Mouse (Mus musculus) splenic B cell, adult 2 months (primary cell): ENCODE measurements around the gene Kank3.
A peak's percentile ranks its signal among the peaks of the same experiment; 100 is the strongest.
"Not testable (repeated sequence)": the region's sequence is repeated elsewhere in the genome, so short reads cannot be mapped to it uniquely, and the experiment has no call there.

Experiments used
- DNase-seq: peaks from one replicate; pipeline ENCODE4 v3.0.0-alpha.2; 2011; ENCODE audit warnings: low read depth, low spot score
- H3K27me3 ChIP-seq: 2 replicates; pipeline ENCODE4 v1.6.1; 2012; ENCODE audit warnings: mild to moderate bottlenecking, low read length, moderate library complexity, mixed read lengths; ENCODE audit not compliant: control insufficient read depth, poor library complexity, insufficient read depth, severe bottlenecking
- H3K36me3 ChIP-seq: 2 replicates; pipeline ENCODE4 v1.6.1; 2012; ENCODE audit warnings: mild to moderate bottlenecking, low read length, moderate library complexity, mixed read lengths; ENCODE audit not compliant: control insufficient read depth, poor library complexity, insufficient read depth, severe bottlenecking

Gene Kank3

DNA sequence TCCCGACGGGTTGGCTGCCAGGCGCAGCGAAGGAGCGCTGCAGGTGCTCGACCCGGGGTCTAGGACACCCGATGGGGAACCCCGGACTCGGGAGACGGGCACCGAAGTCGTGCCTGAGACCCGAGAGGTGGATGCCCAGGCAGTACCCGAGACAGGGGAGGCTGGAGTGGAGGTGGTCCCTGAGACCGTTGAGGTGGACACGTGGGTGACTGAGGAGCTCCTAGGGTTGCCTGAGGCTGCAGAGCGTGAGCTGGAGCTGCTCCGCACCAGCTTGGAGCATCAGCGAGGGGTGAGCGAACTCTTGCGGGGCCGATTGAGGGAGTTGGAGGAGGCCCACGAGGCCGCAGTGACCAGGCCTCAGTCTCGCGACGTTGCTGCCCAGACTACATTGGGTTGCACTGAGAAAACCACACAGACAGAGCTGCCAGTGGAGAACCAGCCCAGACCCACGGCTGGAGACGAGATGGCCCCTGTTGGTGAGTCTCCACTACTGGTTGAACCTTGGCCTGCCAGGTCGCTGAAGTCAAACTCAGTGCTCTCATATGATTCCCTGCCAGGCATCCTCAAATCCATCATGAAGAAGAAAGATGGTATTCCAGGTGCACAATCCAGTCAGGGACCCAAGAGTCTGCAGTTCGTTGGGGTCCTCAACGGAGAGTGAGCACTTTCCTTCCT is 7.8 kb downstream of the Kank3 start:
- Histone ChIP-seq H3K36me3 (peaks cover 7% of the 10 kb centered on the region), H3K27me3 (no peaks in the 10 kb centered on the region)
- DNase-seq: no peak

DNA sequence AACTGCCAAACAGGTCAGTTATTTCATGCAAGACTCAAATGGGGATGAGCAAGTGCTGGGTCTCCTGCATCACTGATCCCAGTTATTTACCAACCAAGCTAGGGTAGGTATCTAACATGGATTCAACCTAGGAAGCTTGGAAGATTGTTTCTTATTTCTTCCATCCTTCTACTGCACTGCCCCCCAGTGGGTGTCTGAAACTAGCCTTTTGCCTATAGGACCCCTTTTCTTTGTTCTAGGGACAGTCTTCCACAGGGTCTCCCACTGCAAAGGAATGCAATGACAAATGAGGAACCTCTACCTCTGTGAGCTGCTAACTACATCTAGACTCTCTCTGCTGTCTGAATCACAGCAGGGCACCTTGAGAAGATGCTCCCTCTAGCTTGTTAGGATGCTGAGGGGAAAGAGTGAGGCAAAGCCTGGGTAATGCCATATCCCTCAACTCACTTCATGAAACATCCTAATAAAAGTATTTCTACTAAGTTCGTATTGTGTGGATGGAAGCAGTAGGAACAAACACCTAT is 12.2 kb downstream of the Kank3 start:
- H3K27me3 ChIP-seq: no peaks in the 10 kb centered on the region
- DNase-seq: no peak

DNA sequence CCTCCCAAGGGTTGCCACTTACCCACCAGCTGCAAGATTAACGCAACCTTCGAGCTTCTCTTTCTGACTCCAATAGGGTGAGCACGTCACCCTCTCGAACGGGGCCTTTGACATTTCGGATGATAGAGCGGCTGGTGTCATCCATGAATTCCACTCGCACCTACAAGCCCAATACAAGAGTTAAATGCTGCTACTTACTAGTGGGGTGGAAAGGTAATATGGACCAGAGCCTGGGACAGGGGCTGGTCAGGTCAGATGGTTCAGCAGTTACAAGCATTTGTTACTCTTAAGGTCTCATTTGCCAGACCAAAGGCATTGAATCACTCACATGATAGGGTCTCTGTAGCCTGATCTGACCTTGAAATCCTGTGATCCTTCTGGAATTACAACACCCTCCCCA is 12.9 kb downstream of the Kank3 start:
- not testable (repeated sequence) for DNase-seq, H3K27me3 ChIP-seq, H3K36me3 ChIP-seq

More for the DNA sequence above, 12.2 kb downstream of the Kank3 start:
- H3K36me3 ChIP-seq: peaks cover 7% of the 10 kb centered on the region

DNA sequence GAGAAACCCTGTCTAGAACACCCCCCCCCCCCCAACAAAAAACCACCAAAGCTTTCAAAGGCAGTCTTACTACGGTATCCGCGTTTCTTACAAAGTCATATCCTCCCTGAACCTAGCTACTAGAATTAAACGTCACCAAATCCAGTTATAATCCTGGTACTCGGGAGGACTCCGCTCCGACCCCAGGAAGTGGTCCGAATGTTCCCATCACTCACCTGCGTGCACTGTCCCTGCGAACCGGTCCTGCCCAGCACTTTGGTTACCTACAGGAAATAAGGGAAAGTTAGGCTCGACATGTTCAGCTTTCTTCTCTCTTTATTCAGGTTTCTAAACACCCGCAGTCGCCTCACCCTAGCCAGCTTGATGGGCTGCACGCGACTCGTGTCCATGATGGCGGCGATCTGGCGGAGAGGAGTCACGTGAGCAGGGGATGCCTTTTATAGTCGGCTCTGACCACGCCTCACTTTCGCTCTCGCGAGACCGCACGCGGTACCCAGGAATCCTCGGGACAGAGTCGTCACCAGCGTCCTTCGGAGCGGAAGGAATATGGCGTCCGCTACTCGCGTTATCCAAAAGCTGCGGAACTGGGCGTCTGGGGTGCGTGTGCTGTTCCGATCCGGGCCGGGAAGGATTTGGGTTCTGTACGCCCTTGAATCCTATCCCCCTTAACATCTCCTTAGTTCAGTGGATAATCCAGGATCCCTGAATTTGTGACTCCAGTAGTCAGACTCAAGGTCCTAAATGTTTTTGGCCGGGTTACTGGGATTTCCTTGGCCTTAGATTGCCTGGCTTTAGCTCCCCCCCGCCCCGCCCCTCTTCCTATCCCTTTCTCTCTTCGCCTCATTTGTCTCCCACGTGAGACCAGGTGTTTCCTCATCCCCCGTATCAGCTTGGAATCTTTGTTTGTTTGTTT is 14.0 kb downstream of the Kank3 start, which contains the start of the genes Rps28 and Ndufa7:
Rps28 (minus strand) TSS at position 479 of the 913 bp plus-strand sequence.
Ndufa7 (plus strand) TSS at position 489 of the 913 bp plus-strand sequence.
- Histone ChIP-seq H3K27me3 (no peaks in the 10 kb centered on the region), H3K36me3 (peaks cover 8% of the 10 kb centered on the region)
- peak; percentile 99 for DNase-seq

DNA sequence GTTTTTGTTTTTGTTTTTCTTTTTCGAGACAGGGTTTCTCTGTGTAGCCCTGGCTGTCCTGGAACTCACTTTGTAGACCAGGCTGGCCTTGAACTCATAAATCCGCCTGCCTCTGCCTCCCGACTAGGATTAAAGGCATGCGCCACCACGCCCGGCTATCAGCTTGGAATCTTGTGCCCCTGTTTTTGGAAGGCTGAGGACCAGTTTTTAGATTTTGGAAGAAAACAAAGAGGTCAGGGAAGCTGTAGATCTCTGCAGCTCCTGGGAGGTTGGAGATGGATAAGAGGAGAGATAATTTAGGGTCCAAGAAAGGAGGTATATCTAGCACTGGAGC is 14.6 kb downstream of the Kank3 start:
- not testable (repeated sequence) for DNase-seq, H3K36me3 ChIP-seq, H3K27me3 ChIP-seq

DNA sequence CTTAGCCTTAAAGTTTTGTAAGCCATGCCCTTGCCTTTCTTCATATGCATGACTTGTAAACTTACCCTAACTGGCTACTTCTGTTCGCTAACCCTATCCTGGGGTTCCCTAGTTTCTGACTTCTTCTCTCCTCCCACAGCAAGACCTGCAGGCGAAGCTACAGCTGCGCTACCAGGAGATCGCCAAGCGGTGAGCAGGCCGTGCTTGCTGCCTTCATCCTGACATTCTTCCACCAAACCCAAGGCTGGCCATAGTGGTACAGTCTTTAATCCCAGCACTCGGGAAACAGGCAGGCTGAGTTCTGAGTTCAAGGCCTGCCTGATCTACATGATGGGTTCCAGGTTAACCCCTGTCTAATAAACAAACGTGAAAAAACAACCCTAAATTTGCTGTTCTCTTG is 15.1 kb downstream of the Kank3 start:
- H3K36me3 ChIP-seq: peaks cover 12% of the 10 kb centered on the region
- no peak for DNase-seq
- H3K27me3 ChIP-seq: no peaks in the 10 kb centered on the region

DNA sequence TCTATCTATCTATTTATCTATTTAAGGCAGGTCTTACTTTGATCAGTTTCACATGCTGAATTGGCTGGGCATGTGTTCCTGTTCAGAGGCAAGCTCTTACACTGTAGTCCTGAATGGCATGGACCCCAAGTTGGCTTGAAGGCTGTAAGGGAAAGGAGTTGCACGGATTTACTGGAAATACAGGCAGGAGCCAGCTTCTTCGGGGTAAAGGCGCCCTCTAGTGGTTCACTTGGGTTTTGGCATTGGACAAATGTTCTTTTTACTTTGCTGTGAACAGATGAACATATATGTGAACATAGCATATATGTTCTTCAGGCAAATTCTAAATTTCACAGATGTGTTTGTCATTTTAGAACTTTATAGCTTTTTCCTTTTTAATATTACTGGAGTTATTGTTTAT is 16.5 kb downstream of the Kank3 start:
- no peaks in the 10 kb centered on the region for H3K27me3 ChIP-seq
- peaks cover 15% of the 10 kb centered on the region for H3K36me3 ChIP-seq
- DNase-seq: peak; percentile 80

DNA sequence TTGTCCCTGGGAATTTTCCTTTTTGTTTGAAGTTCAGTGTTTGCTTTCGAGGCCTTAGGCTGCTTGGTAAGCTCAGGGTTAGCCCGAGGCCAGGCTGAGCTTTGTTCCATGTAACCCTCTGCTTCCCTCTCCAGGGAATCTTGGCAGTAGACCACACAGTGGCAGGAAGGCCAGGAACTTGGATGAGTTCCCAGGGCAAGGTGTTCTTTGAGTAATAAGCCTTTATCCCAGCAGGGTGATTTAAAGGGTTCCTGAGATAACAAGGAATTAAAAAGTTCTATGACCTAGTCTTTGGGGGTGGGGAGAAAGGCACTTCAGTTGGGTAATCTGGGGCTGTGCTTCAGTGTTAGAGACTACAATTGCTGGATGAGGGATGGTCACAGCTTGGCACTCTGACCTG is 18.6 kb downstream of the Kank3 start:
- H3K36me3 ChIP-seq: peaks cover 11% of the 10 kb centered on the region
- no peaks in the 10 kb centered on the region for H3K27me3 ChIP-seq
- no peak for DNase-seq

DNA sequence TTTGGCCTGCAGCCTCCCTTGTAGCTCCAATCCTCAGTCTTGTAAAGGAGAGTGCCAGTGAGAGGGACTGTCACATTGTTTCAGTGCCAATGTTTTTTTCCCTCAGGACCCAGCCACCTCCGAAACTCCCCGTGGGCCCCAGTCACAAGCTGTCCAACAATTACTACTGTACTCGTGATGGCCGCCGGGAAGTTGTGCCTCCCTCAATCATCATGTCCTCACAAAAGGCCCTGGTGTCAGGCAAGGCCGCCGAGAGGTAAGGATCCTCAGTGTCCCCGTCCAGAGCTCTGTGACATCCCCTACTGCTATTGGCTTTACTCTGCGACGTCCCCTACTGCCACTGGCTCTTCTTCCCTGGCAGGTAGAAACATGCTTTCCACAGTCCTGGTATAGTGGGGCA is 19.2 kb downstream of the Kank3 start:
- Histone ChIP-seq H3K27me3 (no peaks in the 10 kb centered on the region), H3K36me3 (peaks cover 11% of the 10 kb centered on the region)
- DNase-seq: no peak

DNA sequence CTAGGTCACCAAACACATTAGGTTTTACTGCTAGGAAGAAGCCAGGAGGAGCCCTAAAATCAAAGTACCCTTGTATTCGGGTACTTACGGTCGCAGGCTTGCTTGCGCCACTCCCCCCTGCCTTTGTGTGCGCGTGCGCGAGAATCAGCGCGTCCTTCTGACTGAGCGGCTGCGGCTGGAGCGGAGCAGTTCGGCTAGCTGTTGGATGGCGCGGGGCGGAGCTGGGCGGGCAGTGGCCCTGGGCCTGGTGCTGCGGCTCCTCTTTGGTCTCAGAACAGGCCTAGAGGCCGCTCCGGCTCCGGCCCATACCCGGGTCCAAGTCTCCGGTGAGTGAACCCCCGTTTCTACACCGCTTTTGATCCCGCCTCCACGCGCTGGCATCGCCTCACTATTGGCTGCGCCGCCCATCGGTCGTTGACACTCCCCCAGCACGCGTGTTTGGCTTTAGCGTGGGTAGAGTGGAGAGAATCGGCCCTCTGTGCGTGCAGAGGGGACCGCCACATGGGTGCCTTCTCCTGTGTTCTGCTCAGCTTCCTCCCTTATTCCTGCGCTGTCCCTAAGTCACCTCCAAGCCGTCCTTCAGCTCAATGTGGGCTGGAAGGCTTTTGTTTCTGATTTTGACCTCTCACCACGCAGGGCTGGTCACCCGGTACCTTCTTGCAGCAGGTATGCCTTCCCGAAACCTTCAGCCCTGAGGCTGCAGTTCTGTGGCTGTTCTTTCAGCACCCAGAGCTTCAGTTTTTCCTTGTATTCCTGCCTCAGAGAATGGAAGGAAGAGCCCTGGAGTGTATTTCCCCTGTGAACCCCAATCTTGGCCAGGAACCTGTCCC is 32.9 kb downstream of the Kank3 start, which contains the start of gene Cd320:
Cd320 (plus strand) TSS at position 126 of the 830 bp plus-strand sequence.
- H3K27me3 ChIP-seq: no peaks in the 10 kb centered on the region
- H3K36me3 ChIP-seq: no peaks in the 10 kb centered on the region
- DNase-seq: peak; percentile 95

DNA sequence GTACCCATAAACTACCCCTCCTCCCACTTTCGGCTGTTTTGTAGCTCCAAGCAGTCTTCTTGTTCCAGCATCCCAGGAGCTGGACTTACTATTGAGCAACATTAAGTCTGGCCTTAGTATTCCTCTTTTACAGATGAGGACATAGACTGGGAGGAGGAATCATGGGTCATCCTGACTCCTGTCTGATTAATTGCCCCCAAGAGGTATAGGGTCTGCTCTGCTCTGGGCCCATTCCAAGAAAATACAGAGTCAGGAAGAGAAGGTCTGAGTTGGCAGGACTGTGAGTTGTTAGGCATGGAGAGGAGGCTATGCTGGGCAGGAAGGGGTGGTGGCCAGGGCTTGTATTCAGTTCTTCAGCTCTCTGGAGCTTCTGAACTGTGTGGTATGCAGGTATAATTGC is 33.9 kb downstream of the Kank3 start:
- no peak for DNase-seq
- H3K36me3 ChIP-seq: no peaks in the 10 kb centered on the region
- H3K27me3 ChIP-seq: no peaks in the 10 kb centered on the region

DNA sequence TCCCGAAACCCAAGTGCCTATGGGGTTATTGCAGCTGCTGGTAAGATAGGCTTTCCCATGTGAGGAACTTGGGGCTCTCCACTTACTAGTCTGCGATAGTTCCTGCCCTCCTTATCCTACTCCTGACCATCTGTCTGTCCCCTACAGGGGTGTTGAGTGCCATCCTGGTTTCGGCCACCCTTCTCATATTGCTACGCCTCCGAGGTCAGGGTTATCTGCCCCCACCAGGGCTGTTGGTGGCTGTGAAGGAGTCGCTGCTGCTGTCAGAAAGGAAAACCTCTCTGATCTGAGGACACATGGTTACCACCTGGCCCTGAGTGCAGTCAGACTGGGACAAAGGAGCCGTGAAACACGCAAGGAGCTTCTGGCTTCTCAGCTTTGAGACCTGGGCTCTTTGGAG is 37.8 kb downstream of the Kank3 start:
- DNase-seq: no peak
- Histone ChIP-seq H3K27me3 (no peaks in the 10 kb centered on the region), H3K36me3 (no peaks in the 10 kb centered on the region)

DNA sequence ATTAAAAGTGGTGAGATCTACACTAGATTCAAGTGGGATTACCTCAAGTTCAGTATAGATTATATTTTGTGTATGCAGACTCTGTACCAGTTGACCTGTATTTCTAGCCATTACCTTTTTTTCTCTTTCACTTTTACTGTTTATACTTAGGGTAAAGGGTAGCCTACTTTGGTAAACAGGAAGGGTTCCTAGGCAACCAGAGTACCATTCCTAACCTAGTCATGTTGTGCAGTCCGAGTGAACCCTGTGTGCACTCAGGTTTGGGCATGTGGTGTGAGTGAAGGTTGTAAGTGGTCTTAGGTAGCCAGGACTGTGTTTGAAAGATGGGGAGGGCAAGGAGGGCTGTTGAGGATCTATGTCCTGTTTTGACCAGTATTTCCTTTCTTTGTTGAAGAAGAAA is 41.0 kb downstream of the Kank3 start:
- no peak for DNase-seq
- no peaks in the 10 kb centered on the region for H3K36me3 ChIP-seq
- no peaks in the 10 kb centered on the region for H3K27me3 ChIP-seq

DNA sequence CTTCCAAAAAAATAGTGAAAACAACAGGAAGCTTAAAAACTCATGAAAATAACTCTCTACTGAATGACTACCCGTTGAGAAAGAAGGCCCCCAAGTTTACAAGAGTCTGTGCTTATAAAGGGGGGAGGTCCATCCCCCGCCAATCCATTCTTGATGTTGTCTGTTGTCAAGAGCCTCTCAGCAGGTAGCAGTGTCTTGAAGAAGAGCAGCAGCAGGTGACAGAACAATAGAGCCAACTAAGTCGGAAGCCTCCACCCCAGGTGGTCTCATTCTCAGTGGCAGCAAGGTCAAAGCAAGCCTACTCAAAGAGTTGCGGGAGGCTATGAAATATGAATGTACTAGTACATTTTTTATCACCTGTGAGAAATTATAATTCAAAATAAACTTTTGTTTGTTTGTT is 47.5 kb downstream of the Kank3 start:
- H3K36me3 ChIP-seq: no peaks in the 10 kb centered on the region
- no peaks in the 10 kb centered on the region for H3K27me3 ChIP-seq
- no peak for DNase-seq
